Mouse (Mus musculus) hindbrain, postnatal 0 days (tissue): ENCODE results near the gene Pxdn. TPM values are rescaled to one million over a fixed set of nuclear protein-coding genes. Genes with fewer than 3 reads are reported as not detected.

Experiments
- ATAC-seq: fragments of 200-750 bp; cut with Nextera tagmentation; 2 replicates; pipeline ENCODE4 v1.8.0; 2017; ENCODE audit warnings: mild to moderate bottlenecking, moderate TSS enrichment, moderate library complexity
- DNase-seq: peaks from one replicate; pipeline ENCODE4 v3.0.0-alpha.2; 2015; ENCODE audit warnings: low spot score
- H3K27ac ChIP-seq: fragments of 300-500 bp; sonication (generic); 2 replicates; pipeline ENCODE4 v1.5.1; 2014; ENCODE audit warnings: mild to moderate bottlenecking
- H3K27me3 ChIP-seq: fragments of 300-500 bp; sonication (generic); 2 replicates; pipeline ENCODE4 v1.6.1; 2014; ENCODE audit warnings: low read length, mixed read lengths; ENCODE audit not compliant: insufficient read depth
- H3K36me3 ChIP-seq: fragments of 300-500 bp; sonication (generic); 2 replicates; pipeline ENCODE4 v1.6.1; 2014; ENCODE audit warnings: low read length, mixed read lengths; ENCODE audit not compliant: insufficient read depth
- H3K4me1 ChIP-seq: fragments of 300-500 bp; sonication (generic); 2 replicates; pipeline ENCODE4 v1.6.1; 2014; ENCODE audit warnings: antibody characterized with exemption, low read length, mixed read lengths; ENCODE audit not compliant: insufficient read depth
- H3K4me2 ChIP-seq: fragments of 300-500 bp; sonication (generic); 2 replicates; pipeline ENCODE4 v1.6.1; 2014; ENCODE audit warnings: low read depth, mild to moderate bottlenecking, low read length, moderate library complexity, mixed read lengths
- H3K4me3 ChIP-seq: fragments of 300-500 bp; sonication (generic); 2 replicates; pipeline ENCODE4 v1.5.1; 2014; ENCODE audit warnings: low read length
- H3K9ac ChIP-seq: fragments of 300-500 bp; sonication (generic); replicated peaks from 2 replicates; pipeline ENCODE4 v1.6.1; 2014; ENCODE audit warnings: mild to moderate bottlenecking, low read length, moderate library complexity, mixed read lengths
- H3K9me3 ChIP-seq: fragments of 300-500 bp; sonication (generic); 2 replicates; pipeline ENCODE4 v1.6.1; 2016; ENCODE audit warnings: low read length, mixed read lengths
- CTCF ChIP-seq: IDR thresholded peaks from 2 replicates; pipeline ENCODE4 v1.5.1; 2016; ENCODE audit warnings: antibody characterized with exemption, control low read depth, low read depth
- WGBS: fragments of 180-500 bp; shearing (Covaris S2); extraction: QIAGEN DNeasy Blood & Tissue Kit; methylation state at CpG from one replicate; pipeline ENCODE4 v1.1.7; 2014; 5-methylcytosine and 5-hydroxymethylcytosine counted together
- polyA plus RNA-seq: library from polyadenylated mRNA; unstranded; fragments of >200 nt; fragmentation: Nextera tagmentation; extraction: Ambion mirVana; gene quantifications from 2 replicates; pipeline ENCODE4 v1.2.1, GENCODE M21; 2015
- total RNA-seq: library from RNA; depleted of rRNA; stranded (reverse); fragments of >200 nt; gene quantifications from 2 replicates; pipeline ENCODE4 v1.2.3, GENCODE M21; 2014

The Pxdn gene
- total and polyA plus RNA-seq, 2 experiments from 2014 or later = 15.7 to 72.1 TPM

GRCm38 (mm10) chr12:30027721-30028340 is 90.4 kb downstream of the Pxdn start:
- 85% methylated on average over 3 of the region's 3 CpGs for WGBS
- TF ChIP-seq CTCF = no peak
- no peaks in the 10 kb centered on the region for H3K27me3 ChIP-seq
- H3K4me2 ChIP-seq = no peak overlapping the region
- H3K4me3 ChIP-seq = no peak overlapping the region
- H3K36me3 ChIP-seq = no peaks in the 10 kb centered on the region
- no peak overlapping the region for H3K9ac ChIP-seq
- no peaks in the 10 kb centered on the region for H3K9me3 ChIP-seq
- ATAC-seq (no peak), DNase-seq (no peak)
- no peaks in the 10 kb centered on the region for H3K4me1 ChIP-seq
- H3K27ac ChIP-seq = no peak overlapping the region

DNA sequence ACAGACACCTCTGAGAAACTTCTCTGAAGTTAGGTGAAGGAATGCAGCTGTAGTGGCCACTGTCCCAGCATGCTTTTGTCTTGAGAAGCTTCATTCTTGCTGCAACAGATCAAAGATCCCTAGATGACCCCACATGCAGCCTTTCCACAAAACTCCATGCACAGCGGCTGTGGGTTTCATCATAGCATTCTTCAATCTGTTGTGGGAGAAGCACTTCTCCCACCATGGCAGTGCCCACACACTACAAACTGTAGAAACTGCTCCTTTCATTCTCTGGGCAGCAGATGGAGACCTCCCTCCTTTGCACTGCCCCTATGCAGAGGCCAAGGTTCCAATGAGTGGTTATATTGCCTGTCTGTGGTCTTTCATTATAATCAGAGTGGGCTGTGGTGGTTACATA is 91.7 kb downstream of the Pxdn start:
- no peak overlapping the region for H3K4me3 ChIP-seq
- whole genome bisulfite sequencing = 96% methylated on average over 1 of the region's 1 CpGs
- no peak overlapping the region for H3K27ac ChIP-seq
- ATAC-seq = no peak
- no peaks in the 10 kb centered on the region for H3K4me1 ChIP-seq
- H3K36me3 ChIP-seq = no peaks in the 10 kb centered on the region
- no peaks in the 10 kb centered on the region for H3K9me3 ChIP-seq
- no peak overlapping the region for H3K4me2 ChIP-seq
- DNase-seq = no peak
- H3K27me3 ChIP-seq = no peaks in the 10 kb centered on the region
- no peak overlapping the region for H3K9ac ChIP-seq
- no peak for TF ChIP-seq CTCF

- 81% methylated on average over 5 of the region's 5 CpGs for WGBS
- no peak overlapping the region for H3K4me2 ChIP-seq
- H3K27me3 ChIP-seq = no peaks in the 10 kb centered on the region
- no peak for TF ChIP-seq CTCF
- DNase-seq (no peak), ATAC-seq (no peak)
- no peak overlapping the region for H3K27ac ChIP-seq
- H3K4me1 ChIP-seq = no peaks in the 10 kb centered on the region
- H3K4me3 ChIP-seq = no peak overlapping the region
- H3K9me3 ChIP-seq = no peaks in the 10 kb centered on the region
- no peak overlapping the region for H3K9ac ChIP-seq
- H3K36me3 ChIP-seq = no peaks in the 10 kb centered on the region
Measured at GRCm38 (mm10) chr12:30030571-30030970, 93.2 kb downstream of the Pxdn start.

DNA sequence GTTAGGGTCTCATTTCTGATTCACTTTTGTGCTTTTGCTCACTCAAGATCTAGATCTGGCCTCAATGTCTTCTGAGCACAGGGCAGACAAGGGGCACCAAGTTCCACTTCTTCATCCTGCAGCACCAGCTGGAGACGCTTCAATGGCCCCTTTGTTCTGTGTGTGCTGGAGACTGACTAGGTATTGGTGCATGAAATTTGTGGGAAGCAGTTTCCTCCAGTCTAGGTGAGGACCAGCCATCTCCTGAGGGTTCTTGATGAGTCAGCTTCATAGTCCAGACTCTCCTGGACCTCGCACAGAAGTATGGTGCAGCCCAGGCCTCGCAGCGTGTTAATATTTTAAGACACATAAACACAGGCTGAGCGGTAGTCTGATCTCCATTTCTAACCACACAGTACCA is 97.3 kb downstream of the Pxdn start:
- no peak for DNase-seq
- TF ChIP-seq CTCF = no peak

GRCm38 (mm10) chr12:30035406-30035805 is 98.0 kb downstream of the Pxdn start:
- Histone ChIP-seq H3K4me2 (no peak overlapping the region), H3K9ac (no peak overlapping the region), H3K9me3 (no peaks in the 10 kb centered on the region), H3K27ac (peak overlapping the region; percentile 64; the same call in 1 of the 2 replicates), H3K4me3 (no peak overlapping the region), H3K4me1 (peaks cover 5% of the 10 kb centered on the region), H3K27me3 (no peaks in the 10 kb centered on the region), H3K36me3 (no peaks in the 10 kb centered on the region)
- WGBS = 13% methylated on average over 1 of the region's 1 CpGs
- TF ChIP-seq CTCF = no peak
- no peak for ATAC-seq
- no peak for DNase-seq

More for the DNA sequence above, 97.3 kb downstream of the Pxdn start:
- Histone ChIP-seq H3K4me1 (peaks cover 5% of the 10 kb centered on the region), H3K4me2 (no peak overlapping the region), H3K27me3 (no peaks in the 10 kb centered on the region), H3K36me3 (no peaks in the 10 kb centered on the region), H3K27ac (no peak overlapping the region; the same call in 1 of the 2 replicates), H3K9me3 (no peaks in the 10 kb centered on the region), H3K9ac (no peak overlapping the region), H3K4me3 (no peak overlapping the region)
- 86% methylated on average over 5 of the region's 5 CpGs for WGBS
- no peak for ATAC-seq

GRCm38 (mm10) chr12:30035841-30036568 is 98.6 kb downstream of the Pxdn start:
- Histone ChIP-seq H3K27ac (peak overlapping the region; percentile 64), H3K9ac (no peak overlapping the region), H3K36me3 (no peaks in the 10 kb centered on the region), H3K27me3 (no peaks in the 10 kb centered on the region), H3K9me3 (no peaks in the 10 kb centered on the region), H3K4me2 (no peak overlapping the region), H3K4me1 (peaks cover 5% of the 10 kb centered on the region), H3K4me3 (no peak overlapping the region)
- ATAC-seq (no peak), DNase-seq (no peak)
- TF ChIP-seq CTCF = no peak

DNA sequence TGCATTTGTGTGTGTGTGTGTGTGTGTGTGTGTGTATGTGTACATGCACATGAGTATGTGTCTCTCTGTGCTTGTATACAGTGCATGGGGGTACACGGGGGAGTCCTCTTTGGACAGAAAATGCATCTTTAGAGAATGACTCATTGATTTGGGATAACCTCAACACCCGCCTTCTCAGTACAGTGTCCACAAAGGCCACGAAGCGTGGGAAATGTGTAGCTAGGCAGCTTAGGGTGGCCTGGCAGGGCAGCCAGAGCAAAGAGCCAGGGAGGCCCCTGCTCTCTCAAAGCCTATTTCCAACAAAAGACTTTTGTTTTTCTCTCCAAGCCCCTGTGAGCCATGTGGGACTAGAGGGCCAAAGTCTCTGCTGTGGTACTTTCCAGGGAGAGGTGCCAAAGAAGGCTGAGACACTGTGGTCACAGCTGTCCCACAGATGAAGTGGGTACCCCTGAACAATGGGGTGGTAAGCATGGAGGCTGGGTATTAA is 99.2 kb downstream of the Pxdn start:
- Histone ChIP-seq H3K9me3 (no peaks in the 10 kb centered on the region), H3K4me3 (no peak overlapping the region), H3K4me2 (no peak overlapping the region), H3K4me1 (peaks cover 5% of the 10 kb centered on the region), H3K27me3 (no peaks in the 10 kb centered on the region), H3K27ac (peak overlapping the region; percentile 64), H3K9ac (no peak overlapping the region), H3K36me3 (no peaks in the 10 kb centered on the region)
- DNase-seq (peak; percentile 82), ATAC-seq (peak; percentile 92)
- TF ChIP-seq CTCF = no peak
- WGBS = 36% methylated on average over 4 of the region's 4 CpGs
